17 mouse cellular contexts compared by ENCODE assay signal in genomic region chr5:20930430-20930829, GRCm38 (mm10). TPM values are rescaled to one million over a fixed set of nuclear protein-coding genes. Genes with fewer than 3 reads are reported as not detected.
DNase-seq lines count a peak whose midpoint lies in the region; ATAC-seq and TF ChIP-seq lines count a peak whose summit lies in the region.
"Had no signal": no experiment of that assay in that cellular context is flagged by ENCODE, and none has a peak within 500 bp of the region (broad histone marks: within the 10 kb centered on the region; RNA-seq: fewer than 3 reads in every experiment).

No protein-coding gene starts in this region.

- no peaks in the 10 kb centered on the region for H3K27me3 ChIP-seq in heart, postnatal 0 days (ENCODE audit: control insufficient read depth, insufficient read depth, low read length)
- no peaks in the 10 kb centered on the region for H3K27me3 ChIP-seq in liver, embryonic 13.5 days
- no peaks in the 10 kb centered on the region for H3K27me3 ChIP-seq in stomach, embryonic 15.5 days (replicated peaks)
- H3K27me3 ChIP-seq in hindbrain, embryonic 10.5 days (ENCODE audit: insufficient read depth, poor library complexity, severe bottlenecking) = no peaks in the 10 kb centered on the region
- H3K27me3 ChIP-seq: forebrain, embryonic 13.5 days; hindbrain, embryonic 13.5 days; limb, embryonic 15.5 days; neural tube, embryonic 13.5 days had no signal

- no peak for DNase-seq in gastrocnemius, adult 2 months
- DNase-seq in gastrocnemius, postnatal 10 days = no peak
- DNase-seq in heart, postnatal 0 days (ENCODE audit: low spot score) = no peak
- DNase-seq in heart, postnatal 4 days = no peak
- DNase-seq in liver, embryonic 13.5 days = no peak
- no peak for DNase-seq in yolk sac, embryonic 10.5 days (ENCODE audit: low spot score)
- no peak for DNase-seq in hindbrain, embryonic 10.5 days (ENCODE audit: low spot score)
- DNase-seq: adrenal gland, postnatal 36 days; cerebellum, adult 9-10 months; gastrocnemius, postnatal 36 days; right cerebral cortex, postnatal 14 days had no signal

- intact Hi-C loops in gastrocnemius, adult 2 months (cut with DNase I) = no loop called here

- peak; percentile 75 for ATAC-seq in heart, postnatal 0 days (ENCODE audit: insufficient read depth, low read depth)
- ATAC-seq in liver, embryonic 13.5 days (ENCODE audit: low read depth) = peak; percentile 67
- no peak for ATAC-seq in stomach, embryonic 15.5 days (ENCODE audit: insufficient read depth, low FRiP score, low read depth)
- ATAC-seq: forebrain, embryonic 13.5 days had no signal

- no peaks in the 10 kb centered on the region for H3K9me3 ChIP-seq in heart, postnatal 0 days (replicated peaks; ENCODE audit: control insufficient read depth, low read length)
- H3K9me3 ChIP-seq in liver, embryonic 13.5 days (replicated peaks) = no peaks in the 10 kb centered on the region
- no peaks in the 10 kb centered on the region for H3K9me3 ChIP-seq in stomach, embryonic 15.5 days
- H3K9me3 ChIP-seq in hindbrain, embryonic 10.5 days = no peaks in the 10 kb centered on the region
- H3K9me3 ChIP-seq: forebrain, embryonic 13.5 days; hindbrain, embryonic 13.5 days; limb, embryonic 15.5 days; neural tube, embryonic 13.5 days had no signal

- H3K4me1 ChIP-seq in heart, postnatal 0 days (ENCODE audit: control insufficient read depth, insufficient read depth) = peaks cover 36% of the 10 kb centered on the region
- H3K4me1 ChIP-seq in liver, embryonic 13.5 days (replicated peaks) = peaks cover 57% of the 10 kb centered on the region
- 0 out of 2 replicates have a peak, but pooled peaks cover 4% of the 10 kb centered on the region for H3K4me1 ChIP-seq in stomach, embryonic 15.5 days
- no peaks in the 10 kb centered on the region for H3K4me1 ChIP-seq in hindbrain, embryonic 10.5 days (replicated peaks)
- H3K4me1 ChIP-seq: limb, embryonic 15.5 days had no signal

- H3K9ac ChIP-seq in heart, postnatal 0 days (replicated peaks; ENCODE audit: low read depth, low read length) = no peak overlapping the region
- H3K9ac ChIP-seq in liver, embryonic 13.5 days = no peak overlapping the region
- no peak overlapping the region for H3K9ac ChIP-seq in stomach, embryonic 15.5 days
- H3K9ac ChIP-seq: forebrain, embryonic 13.5 days; hindbrain, embryonic 13.5 days; limb, embryonic 15.5 days; neural tube, embryonic 13.5 days had no signal

- no peaks in the 10 kb centered on the region for H3K36me3 ChIP-seq in heart, postnatal 0 days (replicated peaks; ENCODE audit: control insufficient read depth, insufficient read depth, low read length)
- H3K36me3 ChIP-seq in liver, embryonic 13.5 days = no peaks in the 10 kb centered on the region
- no peaks in the 10 kb centered on the region for H3K36me3 ChIP-seq in stomach, embryonic 15.5 days
- H3K36me3 ChIP-seq in hindbrain, embryonic 10.5 days = peaks cover 8% of the 10 kb centered on the region; the same call in 1 of the 2 replicates
- H3K36me3 ChIP-seq: hindbrain, embryonic 13.5 days; limb, embryonic 15.5 days; neural tube, embryonic 13.5 days had no signal

- H3K27ac ChIP-seq in gastrocnemius, adult 2 months = peak overlapping the region; percentile 83
- H3K27ac ChIP-seq in heart, postnatal 0 days (ENCODE audit: low read depth) = peak overlapping the region; percentile 86
- 0 out of 2 replicates have a peak overlapping the region, but pooled peaks have one; percentile 59 for H3K27ac ChIP-seq in liver, embryonic 13.5 days
- H3K27ac ChIP-seq in stomach, embryonic 15.5 days = peak overlapping the region; percentile 36; the same call in 1 of the 2 replicates
- no peak overlapping the region for H3K27ac ChIP-seq in hindbrain, embryonic 10.5 days
- H3K27ac ChIP-seq: forebrain, embryonic 13.5 days; hindbrain, embryonic 13.5 days; limb, embryonic 15.5 days; neural tube, embryonic 13.5 days had no signal

- peak overlapping the region; percentile 34 for H3K4me2 ChIP-seq in heart, postnatal 0 days (ENCODE audit: low read depth, low read length)
- no peak overlapping the region for H3K4me2 ChIP-seq in liver, embryonic 13.5 days
- no peak overlapping the region for H3K4me2 ChIP-seq in stomach, embryonic 15.5 days
- H3K4me2 ChIP-seq: forebrain, embryonic 13.5 days; hindbrain, embryonic 13.5 days; limb, embryonic 15.5 days; midbrain, embryonic 11.5 days; neural tube, embryonic 13.5 days had no signal

- TF ChIP-seq CTCF in gastrocnemius, adult 2 months (IDR thresholded peaks at IDR 0.05) = no peak
- TF ChIP-seq CTCF in heart, postnatal 0 days (IDR thresholded peaks at IDR 0.05; ENCODE audit: low read depth) = no peak

- TF ChIP-seq EP300 in heart, postnatal 0 days (IDR thresholded peaks at IDR 0.05; ENCODE audit: low read depth) = no peak

- H3K4me3 ChIP-seq in gastrocnemius, adult 2 months = peak overlapping the region; percentile 4; the same call in 1 of the 2 replicates
- H3K4me3 ChIP-seq in heart, postnatal 0 days (ENCODE audit: low read depth, low read length) = no peak overlapping the region
- no peak overlapping the region for H3K4me3 ChIP-seq in liver, embryonic 13.5 days (replicated peaks)
- H3K4me3 ChIP-seq in stomach, embryonic 15.5 days (replicated peaks) = no peak overlapping the region
- no peak overlapping the region for H3K4me3 ChIP-seq in hindbrain, embryonic 10.5 days
- H3K4me3 ChIP-seq: forebrain, embryonic 13.5 days; hindbrain, embryonic 13.5 days; limb, embryonic 15.5 days; neural tube, embryonic 13.5 days had no signal

RNA-seq across cellular contexts. Expression of gene Rsbn1l, which starts 25.8 kb away (rescaled TPM):
- 1 to 10 TPM; 9.2 to 9.9 TPM for total RNA-seq in gastrocnemius, adult 2 months (2021)
- total RNA-seq in gastrocnemius, postnatal 10 days (2021) = 1 to 10 TPM; 8.6 to 9.7 TPM
- total RNA-seq in heart, postnatal 0 days (2014; rRNA removed; ENCODE audit: low replicate concordance) = 8.5 and 9.1 TPM in 2 replicates
- polyA plus RNA-seq in heart, postnatal 0 days (2015; fragmentation: Nextera tagmentation; extraction: Ambion mirVana) = 9.2 and 9.4 TPM in 2 replicates
- total RNA-seq in heart, postnatal 4 days (2021) = 10 to 100 TPM; 21.0 to 21.1 TPM
- 4.0 and 5.1 TPM in 2 replicates for polyA plus RNA-seq in liver, embryonic 13.5 days (2015; fragmentation: Nextera tagmentation; extraction: Ambion mirVana)
- 5.2 and 5.4 TPM in 2 replicates for polyA plus RNA-seq in stomach, embryonic 15.5 days (2015; fragmentation: Nextera tagmentation; extraction: Ambion mirVana)
- 4.8 and 5.5 TPM in 2 replicates for polyA plus RNA-seq in hindbrain, embryonic 10.5 days (2016; fragmentation: Nextera tagmentation; extraction: Ambion mirVana)

RNA-seq across cellular contexts. Expression of gene Tmem60, which starts 48.4 kb away (rescaled TPM):
- total RNA-seq in gastrocnemius, adult 2 months (2021) = 10 to 100 TPM; 17.6 to 19.7 TPM
- total RNA-seq in gastrocnemius, postnatal 10 days (2021) = 10 to 100 TPM; 17.9 to 20.0 TPM
- 5.8 and 8.4 TPM in 2 replicates for total RNA-seq in heart, postnatal 0 days (2014; rRNA removed; ENCODE audit: low replicate concordance)
- polyA plus RNA-seq in heart, postnatal 0 days (2015; fragmentation: Nextera tagmentation; extraction: Ambion mirVana) = 57.5 and 61.5 TPM in 2 replicates
- 10 to 100 TPM; 22.0 to 22.4 TPM for total RNA-seq in heart, postnatal 4 days (2021)
- polyA plus RNA-seq in liver, embryonic 13.5 days (2015; fragmentation: Nextera tagmentation; extraction: Ambion mirVana) = 39.5 and 40.6 TPM in 2 replicates
- 53.0 and 53.1 TPM in 2 replicates for polyA plus RNA-seq in stomach, embryonic 15.5 days (2015; fragmentation: Nextera tagmentation; extraction: Ambion mirVana)
- polyA plus RNA-seq in hindbrain, embryonic 10.5 days (2016; fragmentation: Nextera tagmentation; extraction: Ambion mirVana) = 58.8 and 59.9 TPM in 2 replicates

RNA-seq across cellular contexts. Expression of gene Phtf2, which starts 48.5 kb away (rescaled TPM):
- 100 to 1,000 TPM; 176 to 181 TPM for total RNA-seq in gastrocnemius, adult 2 months (2021)
- 10 to 100 TPM; 90.6 to 98.6 TPM for total RNA-seq in gastrocnemius, postnatal 10 days (2021)
- total RNA-seq in heart, postnatal 0 days (2014; rRNA removed; ENCODE audit: low replicate concordance) = 38.1 and 50.9 TPM in 2 replicates
- polyA plus RNA-seq in heart, postnatal 0 days (2015; fragmentation: Nextera tagmentation; extraction: Ambion mirVana) = 33.5 and 39.2 TPM in 2 replicates
- total RNA-seq in heart, postnatal 4 days (2021) = 10 to 100 TPM; 61.0 to 66.1 TPM
- 6.2 and 8.7 TPM in 2 replicates for polyA plus RNA-seq in liver, embryonic 13.5 days (2015; fragmentation: Nextera tagmentation; extraction: Ambion mirVana)
- polyA plus RNA-seq in stomach, embryonic 15.5 days (2015; fragmentation: Nextera tagmentation; extraction: Ambion mirVana) = 10.6 and 12.0 TPM in 2 replicates
- 16.0 and 17.4 TPM in 2 replicates for polyA plus RNA-seq in hindbrain, embryonic 10.5 days (2016; fragmentation: Nextera tagmentation; extraction: Ambion mirVana)
